Mouse (Mus musculus) embryonic facial prominence, embryonic 12.5 days (tissue): ENCODE measurements around the gene Rragc. TPM values are rescaled to one million over a fixed set of nuclear protein-coding genes. Genes with fewer than 3 reads are reported as not detected.
"Not testable (repeated sequence)": the region's sequence is repeated elsewhere in the genome, so short reads cannot be mapped to it uniquely, and the experiment has no call there.

Experiments used
- ATAC-seq: fragments of 200-750 bp; cut with Nextera tagmentation; 2 replicates; pipeline ENCODE4 v1.8.0; 2017; ENCODE audit not compliant: insufficient number of reproducible peaks, insufficient read depth, low FRiP score, low TSS enrichment
- H3K27ac ChIP-seq: fragments of 300-500 bp; sonication (generic); 2 replicates; pipeline ENCODE4 v1.5.1; 2016; ENCODE audit warnings: mild to moderate bottlenecking
- H3K27me3 ChIP-seq: fragments of 300-500 bp; sonication (generic); 2 replicates; pipeline ENCODE4 v1.6.1; 2016; ENCODE audit warnings: mild to moderate bottlenecking, moderate library complexity
- H3K36me3 ChIP-seq: fragments of 300-500 bp; sonication (generic); 2 replicates; pipeline ENCODE4 v1.6.1; 2016; ENCODE audit warnings: mild to moderate bottlenecking
- H3K4me1 ChIP-seq: fragments of 300-500 bp; sonication (generic); 2 replicates; pipeline ENCODE4 v1.6.1; 2016
- H3K4me2 ChIP-seq: fragments of 300-500 bp; sonication (generic); replicated peaks from 2 replicates; pipeline ENCODE4 v1.6.1; 2016; ENCODE audit warnings: mild to moderate bottlenecking, moderate library complexity
- H3K4me3 ChIP-seq: fragments of 300-500 bp; sonication (generic); 2 replicates; pipeline ENCODE4 v1.5.1; 2016; ENCODE audit warnings: mild to moderate bottlenecking
- H3K9ac ChIP-seq: fragments of 300-500 bp; sonication (generic); 2 replicates; pipeline ENCODE4 v1.6.1; 2016; ENCODE audit warnings: mild to moderate bottlenecking, moderate library complexity
- H3K9me3 ChIP-seq: fragments of 300-500 bp; sonication (generic); 2 replicates; pipeline ENCODE4 v1.6.1; 2016; ENCODE audit warnings: mild to moderate bottlenecking, moderate library complexity
- WGBS: fragments of 180-500 bp; shearing (Covaris S2); methylation state at CpG from one replicate; pipeline ENCODE4 v1.1.7; 2016; 5-methylcytosine and 5-hydroxymethylcytosine counted together
- polyA plus RNA-seq: library from polyadenylated mRNA; unstranded; fragments of >200 nt; fragmentation: Nextera tagmentation; extraction: Ambion mirVana; gene quantifications from 2 replicates; pipeline ENCODE4 v1.2.1, GENCODE M21; 2016

Rragc gene
- polyA plus RNA-seq, 1 experiment from 2014 or later, result 64.9 TPM

- no peak overlapping the region for H3K9ac ChIP-seq
- no peak overlapping the region for H3K4me2 ChIP-seq
- no peak overlapping the region for H3K27ac ChIP-seq
- no peak overlapping the region for H3K4me3 ChIP-seq
- no peaks in the 10 kb centered on the region for H3K9me3 ChIP-seq
- peaks cover 45% of the 10 kb centered on the region for H3K36me3 ChIP-seq
- no peaks in the 10 kb centered on the region for H3K27me3 ChIP-seq
- ATAC-seq, result no peak
- peaks cover 14% of the 10 kb centered on the region for H3K4me1 ChIP-seq
- WGBS, result 89% methylated on average over 4 of the region's 4 CpGs
Observed at GRCm38 (mm10) chr4:123921055-123921565, 3.9 kb downstream of the Rragc start.

- Histone ChIP-seq H3K9me3 (no peaks in the 10 kb centered on the region), H3K36me3 (peaks cover 77% of the 10 kb centered on the region), H3K4me1 (no peaks in the 10 kb centered on the region), H3K27me3 (no peaks in the 10 kb centered on the region), H3K27ac (no peak overlapping the region), H3K4me3 (no peak overlapping the region), H3K4me2 (no peak overlapping the region), H3K9ac (no peak overlapping the region)
- no peak for ATAC-seq
Observed at GRCm38 (mm10) chr4:123927961-123928360, 10.7 kb downstream of the Rragc start.

GRCm38 (mm10) chr4:123929994-123930393, 12.7 kb downstream of the Rragc start:
- WGBS, result 92% methylated on average over 4 of the region's 4 CpGs
- Histone ChIP-seq H3K27me3 (no peaks in the 10 kb centered on the region), H3K4me2 (no peak overlapping the region), H3K36me3 (peaks cover 71% of the 10 kb centered on the region), H3K4me3 (no peak overlapping the region), H3K27ac (no peak overlapping the region), H3K4me1 (no peaks in the 10 kb centered on the region), H3K9me3 (no peaks in the 10 kb centered on the region), H3K9ac (no peak overlapping the region)
- no peak for ATAC-seq

- no peak overlapping the region for H3K4me3 ChIP-seq
- ATAC-seq, result no peak
- no peak overlapping the region for H3K4me2 ChIP-seq
- H3K9ac ChIP-seq, result no peak overlapping the region
- H3K4me1 ChIP-seq, result no peaks in the 10 kb centered on the region
- no peaks in the 10 kb centered on the region for H3K9me3 ChIP-seq
- 90% methylated on average over 4 of the region's 4 CpGs for WGBS
- peaks cover 61% of the 10 kb centered on the region for H3K36me3 ChIP-seq
- H3K27ac ChIP-seq, result no peak overlapping the region
- H3K27me3 ChIP-seq, result no peaks in the 10 kb centered on the region
Observed at GRCm38 (mm10) chr4:123934306-123934705, 17.1 kb downstream of the Rragc start.

- Histone ChIP-seq H3K36me3 (peaks cover 46% of the 10 kb centered on the region), H3K27ac (no peak overlapping the region), H3K9me3 (no peaks in the 10 kb centered on the region), H3K4me2 (no peak overlapping the region), H3K4me3 (no peak overlapping the region), H3K27me3 (no peaks in the 10 kb centered on the region), H3K9ac (no peak overlapping the region), H3K4me1 (no peaks in the 10 kb centered on the region)
- 91% methylated on average over 7 of the region's 7 CpGs for WGBS
- ATAC-seq, result no peak
Observed at GRCm38 (mm10) chr4:123936059-123936458, 18.8 kb downstream of the Rragc start.

- 2% methylated on average over 4 of the region's 4 CpGs for WGBS
- H3K9me3 ChIP-seq, result no peaks in the 10 kb centered on the region
- no peak for ATAC-seq
Observed at GRCm38 (mm10) chr4:123939838-123940237, 22.6 kb downstream of the Rragc start.

GRCm38 (mm10) chr4:123940878-123941277, 23.6 kb downstream of the Rragc start:
- H3K4me2 ChIP-seq, H3K4me3 ChIP-seq, H3K4me1 ChIP-seq, ATAC-seq, H3K9ac ChIP-seq, H3K9me3 ChIP-seq, H3K27ac ChIP-seq, H3K27me3 ChIP-seq: not testable (repeated sequence)
- 77% methylated on average over 7 of the region's 7 CpGs for WGBS
- peaks cover 12% of the 10 kb centered on the region for H3K36me3 ChIP-seq

More at GRCm38 (mm10) chr4:123939838-123940237, 22.6 kb downstream of the Rragc start:
- no peak overlapping the region for H3K27ac ChIP-seq
- H3K27me3 ChIP-seq, result no peaks in the 10 kb centered on the region
- no peaks in the 10 kb centered on the region for H3K4me1 ChIP-seq
- H3K4me2 ChIP-seq, result no peak overlapping the region
- H3K4me3 ChIP-seq, result no peak overlapping the region
- H3K9ac ChIP-seq, result no peak overlapping the region
- H3K36me3 ChIP-seq, result peaks cover 22% of the 10 kb centered on the region

GRCm38 (mm10) chr4:123946701-123947100, 29.5 kb downstream of the Rragc start:
- no peak for ATAC-seq
- WGBS, result 87% methylated on average over 4 of the region's 4 CpGs
- H3K9me3 ChIP-seq, result no peaks in the 10 kb centered on the region
- H3K9ac ChIP-seq, result no peak overlapping the region
- no peaks in the 10 kb centered on the region for H3K36me3 ChIP-seq
- H3K27ac ChIP-seq, result no peak overlapping the region
- H3K4me3 ChIP-seq, result no peak overlapping the region
- no peaks in the 10 kb centered on the region for H3K4me1 ChIP-seq
- no peaks in the 10 kb centered on the region for H3K27me3 ChIP-seq
- H3K4me2 ChIP-seq, result no peak overlapping the region

GRCm38 (mm10) chr4:123947149-123947548, 29.9 kb downstream of the Rragc start:
- no peaks in the 10 kb centered on the region for H3K9me3 ChIP-seq
- WGBS, result 67% methylated on average over 5 of the region's 5 CpGs
- no peak for ATAC-seq

GRCm38 (mm10) chr4:123948901-123949300, 31.7 kb downstream of the Rragc start:
- ATAC-seq, result no peak

More at GRCm38 (mm10) chr4:123947149-123947548, 29.9 kb downstream of the Rragc start:
- Histone ChIP-seq H3K4me3 (no peak overlapping the region), H3K36me3 (no peaks in the 10 kb centered on the region), H3K4me2 (no peak overlapping the region), H3K9ac (no peak overlapping the region), H3K4me1 (no peaks in the 10 kb centered on the region), H3K27me3 (no peaks in the 10 kb centered on the region), H3K27ac (no peak overlapping the region)

GRCm38 (mm10) chr4:123949649-123950048, 32.4 kb downstream of the Rragc start:
- no peaks in the 10 kb centered on the region; the same call in 1 of the 2 replicates for H3K27me3 ChIP-seq
- no peak overlapping the region for H3K27ac ChIP-seq
- 69% methylated on average over 10 of the region's 10 CpGs for WGBS
- H3K9me3 ChIP-seq, result no peaks in the 10 kb centered on the region
- no peak overlapping the region for H3K9ac ChIP-seq
- H3K4me1 ChIP-seq, result no peaks in the 10 kb centered on the region
- H3K4me2 ChIP-seq, result no peak overlapping the region
- no peak overlapping the region for H3K4me3 ChIP-seq
- no peak for ATAC-seq
- H3K36me3 ChIP-seq, result no peaks in the 10 kb centered on the region

More at GRCm38 (mm10) chr4:123948901-123949300, 31.7 kb downstream of the Rragc start:
- H3K4me3 ChIP-seq, result no peak overlapping the region
- no peaks in the 10 kb centered on the region; the same call in 1 of the 2 replicates for H3K27me3 ChIP-seq
- no peaks in the 10 kb centered on the region for H3K36me3 ChIP-seq
- H3K9me3 ChIP-seq, result no peaks in the 10 kb centered on the region
- no peak overlapping the region for H3K27ac ChIP-seq
- H3K4me2 ChIP-seq, result no peak overlapping the region
- no peak overlapping the region for H3K9ac ChIP-seq
- H3K4me1 ChIP-seq, result no peaks in the 10 kb centered on the region
- WGBS, result 80% methylated on average over 6 of the region's 6 CpGs

GRCm38 (mm10) chr4:123952059-123952458, 34.8 kb downstream of the Rragc start:
- ATAC-seq, result no peak
- Histone ChIP-seq H3K4me3 (no peak overlapping the region), H3K4me1 (no peaks in the 10 kb centered on the region), H3K27me3 (peaks cover 12% of the 10 kb centered on the region), H3K36me3 (no peaks in the 10 kb centered on the region), H3K9ac (no peak overlapping the region), H3K4me2 (no peak overlapping the region), H3K9me3 (no peaks in the 10 kb centered on the region), H3K27ac (no peak overlapping the region)
- WGBS, result 46% methylated on average over 7 of the region's 8 CpGs
